Mouse (Mus musculus) embryonic fibroblast, embryonic 13.5 days (primary cell): ENCODE data around the gene Med9. TPM values are rescaled to one million over a fixed set of nuclear protein-coding genes. Genes with fewer than 3 reads are reported as not detected.

Source experiments
- H3K27ac ChIP-seq: 2 replicates; pipeline ENCODE4 v1.5.1; 2012; ENCODE audit warnings: low read length, control low read depth, inconsistent platforms; ENCODE audit not compliant: insufficient read depth
- H3K4me1 ChIP-seq: 2 replicates; pipeline ENCODE4 v1.6.1; 2011; ENCODE audit warnings: low read length; ENCODE audit not compliant: control insufficient read depth, insufficient read depth
- H3K4me3 ChIP-seq: 2 replicates; pipeline ENCODE4 v1.5.1; 2011; ENCODE audit warnings: mild to moderate bottlenecking, control low read depth, low read length; ENCODE audit not compliant: insufficient read depth
- CTCF ChIP-seq: IDR thresholded peaks from 2 replicates; pipeline ENCODE4 v1.5.1; 2011; ENCODE audit warnings: mild to moderate bottlenecking, control low read depth, low read length, moderate library complexity, borderline replicate concordance; ENCODE audit not compliant: insufficient read depth
- POLR2A ChIP-seq: IDR thresholded peaks from 2 replicates; pipeline ENCODE4 v1.6.1; 2011; ENCODE audit warnings: low read depth, mild to moderate bottlenecking, control low read depth, low read length, moderate library complexity
- polyA plus RNA-seq: library from polyadenylated mRNA; stranded (reverse); fragments of >200 nt; gene quantifications from 2 replicates; pipeline ENCODE4 v1.2.4, GENCODE M21; 2011; ENCODE audit warnings: low read depth; ENCODE audit not compliant: missing spikeins, insufficient read length

Gene Med9
- polyA plus RNA-seq, 1 experiment: 15.0 TPM

GRCm38 (mm10) chr11:59963364-59964162, 15.6 kb downstream of the Med9 start:
- peaks cover 3% of the 10 kb centered on the region; the same call in 1 of the 2 replicates for H3K4me1 ChIP-seq
- no peak overlapping the region for H3K4me3 ChIP-seq
- TF ChIP-seq CTCF (no peak), POLR2A (no peak)
- no peak overlapping the region for H3K27ac ChIP-seq

GRCm38 (mm10) chr11:59964163-59964758, 16.3 kb downstream of the Med9 start:
- Histone ChIP-seq H3K4me3 (peak overlapping the region; percentile 39), H3K27ac (no peak overlapping the region), H3K4me1 (peaks cover 3% of the 10 kb centered on the region; the same call in 1 of the 2 replicates)
- TF ChIP-seq CTCF (no peak), POLR2A (no peak)

GRCm38 (mm10) chr11:59964818-59965217, 16.8 kb downstream of the Med9 start, which contains the start of gene Rasd1:
Rasd1 (minus strand) TSS chr11:59964944.
- no peak within 1 kb of the TSS for H3K27ac ChIP-seq
- H3K4me1 ChIP-seq: peaks cover 3% of the 10 kb centered on the region; the same call in 1 of the 2 replicates
- TF ChIP-seq POLR2A (peak; percentile 48), CTCF (no peak)
- peak within 1 kb of the TSS; percentile 39 for H3K4me3 ChIP-seq

- no peak overlapping the region for H3K27ac ChIP-seq
- H3K4me3 ChIP-seq: peak overlapping the region; percentile 39
- H3K4me1 ChIP-seq: peaks cover 3% of the 10 kb centered on the region; the same call in 1 of the 2 replicates
- TF ChIP-seq CTCF (peak; percentile 79), POLR2A (no peak)
Observed at GRCm38 (mm10) chr11:59965227-59966101, 17.5 kb downstream of the Med9 start.

GRCm38 (mm10) chr11:59966102-59966483, 18.1 kb downstream of the Med9 start:
- peaks cover 3% of the 10 kb centered on the region; the same call in 1 of the 2 replicates for H3K4me1 ChIP-seq
- no peak overlapping the region for H3K4me3 ChIP-seq
- no peak for TF ChIP-seq POLR2A
- TF ChIP-seq CTCF: no peak
- H3K27ac ChIP-seq: no peak overlapping the region

- TF ChIP-seq CTCF: no peak
- no peak for TF ChIP-seq POLR2A
- Histone ChIP-seq H3K4me1 (peaks cover 3% of the 10 kb centered on the region; the same call in 1 of the 2 replicates), H3K27ac (no peak overlapping the region), H3K4me3 (no peak overlapping the region)
Observed at GRCm38 (mm10) chr11:59967765-59968164, 19.8 kb downstream of the Med9 start.

GRCm38 (mm10) chr11:59970780-59971179, 22.8 kb downstream of the Med9 start:
- TF ChIP-seq POLR2A (no peak), CTCF (no peak)
- no peak overlapping the region for H3K4me3 ChIP-seq
- H3K4me1 ChIP-seq: no peaks in the 10 kb centered on the region
- H3K27ac ChIP-seq: no peak overlapping the region

GRCm38 (mm10) chr11:59971691-59972090, 23.7 kb downstream of the Med9 start:
- TF ChIP-seq CTCF (no peak), POLR2A (no peak)
- no peak overlapping the region for H3K4me3 ChIP-seq
- H3K27ac ChIP-seq: no peak overlapping the region
- no peaks in the 10 kb centered on the region for H3K4me1 ChIP-seq

- Histone ChIP-seq H3K4me1 (no peaks in the 10 kb centered on the region), H3K27ac (no peak overlapping the region), H3K4me3 (no peak overlapping the region)
- no peak for TF ChIP-seq CTCF
- TF ChIP-seq POLR2A: no peak
Observed at GRCm38 (mm10) chr11:59973389-59973788, 25.4 kb downstream of the Med9 start.

GRCm38 (mm10) chr11:59975241-59975640, 27.2 kb downstream of the Med9 start:
- Histone ChIP-seq H3K4me3 (no peak overlapping the region), H3K4me1 (no peaks in the 10 kb centered on the region), H3K27ac (no peak overlapping the region)
- TF ChIP-seq CTCF (no peak), POLR2A (no peak)
